Mouse (Mus musculus) erythroblast, embryonic 14.5 days (primary cell): ENCODE data around the gene Rab7b.

ENCODE experiments used
- GATA1 ChIP-seq: IDR thresholded peaks from 2 replicates; pipeline ENCODE4 v1.6.1; 2012; ENCODE audit warnings: low read length, inconsistent platforms, mixed read lengths
- TAL1 ChIP-seq: IDR thresholded peaks from 3 replicates; pipeline ENCODE4 v1.6.1; 2012; ENCODE audit warnings: low read length, inconsistent platforms, mixed read lengths

- TF ChIP-seq GATA1 = no peak
- no peak for TF ChIP-seq TAL1
Observed at GRCm38 (mm10) chr1:131652670-131653443, 35.6 kb upstream of the Rab7b start.
